Mouse (Mus musculus) erythroblast, adult 5-6 weeks (primary cell): ENCODE results near the gene Lman2l. TPM values are rescaled to one million over a fixed set of nuclear protein-coding genes. Genes with fewer than 3 reads are reported as not detected.

Source experiments
- ATAC-seq: replicated peaks from 2 replicates; pipeline ENCODE4 v1.8.0; 2016; ENCODE audit warnings: moderate number of reproducible peaks, mild to moderate bottlenecking, moderate TSS enrichment, inconsistent platforms; ENCODE audit not compliant: poor library complexity, low FRiP score, severe bottlenecking
- total RNA-seq, 2 experiments: library from RNA; stranded (forward) in 1 of 2; stranded (reverse) in 1 of 2; fragments of 150-400 nt in 1 of 2; fragments of 200-764, 138-1000 nt in 1 of 2; gene quantifications; 2 replicates each; pipeline versions ENCODE4 v1.2.3 to v1.2.4; 2015 to 2017; ENCODE audit warnings: low replicate concordance in 2 of 2

The Lman2l gene
- total RNA-seq, 2 experiments from 2014 or later = 1.7 to 6.9 TPM

GRCm38 (mm10) chr1:36371934-36372845 is 72.9 kb downstream of the Lman2l start, which contains the start of gene Fer1l5:
Fer1l5 (plus strand) TSS chr1:36372291.
- no peak for ATAC-seq

GRCm38 (mm10) chr1:36370918-36371317 is 74.2 kb downstream of the Lman2l start:
- no peak for ATAC-seq

Other genes starting within 250 kb of the Lman2l start
- 17.5 and 18.6 TPM in 2 replicates for gene Uggt1, start 200.6 kb downstream of the Lman2l start, total RNA-seq (2015; ENCODE audit: low replicate concordance)
- gene Uggt1, start 200.6 kb downstream of the Lman2l start, total RNA-seq (2017; ENCODE audit: low replicate concordance) = 23.0 and 42.7 TPM in 2 replicates
- 8.6 and 14.2 TPM in 2 replicates for gene Neurl3, start 170.6 kb downstream of the Lman2l start, total RNA-seq (2015; ENCODE audit: low replicate concordance)
- gene Neurl3, start 170.6 kb downstream of the Lman2l start, total RNA-seq (2017; ENCODE audit: low replicate concordance) = 8.0 and 9.1 TPM in 2 replicates
- 2.3 and 5.6 TPM in 2 replicates for gene Arid5a, start 137.5 kb downstream of the Lman2l start, total RNA-seq (2015; ENCODE audit: low replicate concordance)
- 2.6 and 3.2 TPM in 2 replicates for gene Arid5a, start 137.5 kb downstream of the Lman2l start, total RNA-seq (2017; ENCODE audit: low replicate concordance)
- gene Kansl3, start 76.1 kb downstream of the Lman2l start, total RNA-seq (2015; ENCODE audit: low replicate concordance) = 1.9 and 4.6 TPM in 2 replicates
- gene Kansl3, start 76.1 kb downstream of the Lman2l start, total RNA-seq (2017; ENCODE audit: low replicate concordance) = 10.1 and 13.5 TPM in 2 replicates
- not detected in 2 replicates for gene Fer1l5, start 73.0 kb downstream of the Lman2l start, total RNA-seq (2015; ENCODE audit: low replicate concordance)
- gene Fer1l5, start 73.0 kb downstream of the Lman2l start, total RNA-seq (2017; ENCODE audit: low replicate concordance) = not detected in 2 replicates
- 1.5 and 2.3 TPM in 2 replicates for gene Cnnm4, start 26.3 kb upstream of the Lman2l start, total RNA-seq (2015; ENCODE audit: low replicate concordance)
- 1.5 and 3.2 TPM in 2 replicates for gene Cnnm4, start 26.3 kb upstream of the Lman2l start, total RNA-seq (2017; ENCODE audit: low replicate concordance)
- 7.9 and 8.8 TPM in 2 replicates for gene Cnnm3, start 66.6 kb upstream of the Lman2l start, total RNA-seq (2015; ENCODE audit: low replicate concordance)
- 5.7 and 7.4 TPM in 2 replicates for gene Cnnm3, start 66.6 kb upstream of the Lman2l start, total RNA-seq (2017; ENCODE audit: low replicate concordance)
- gene Ankrd23, start 91.6 kb upstream of the Lman2l start, total RNA-seq (2015; ENCODE audit: low replicate concordance) = 3.3 TPM in 1 of 2 replicates, not detected in the other
- gene Ankrd23, start 91.6 kb upstream of the Lman2l start, total RNA-seq (2017; ENCODE audit: low replicate concordance) = 1.0 and 1.4 TPM in 2 replicates
- gene Gm42417, start 94.2 kb upstream of the Lman2l start, total RNA-seq (2015; ENCODE audit: low replicate concordance) = not detected in 2 replicates
- gene Gm42417, start 94.2 kb upstream of the Lman2l start, total RNA-seq (2017; ENCODE audit: low replicate concordance) = not detected in 2 replicates
- gene Ankrd39, start 102.2 kb upstream of the Lman2l start, total RNA-seq (2015; ENCODE audit: low replicate concordance) = 0.42 TPM in 1 of 2 replicates, not detected in the other
- gene Ankrd39, start 102.2 kb upstream of the Lman2l start, total RNA-seq (2017; ENCODE audit: low replicate concordance) = 0.56 and 1.2 TPM in 2 replicates
- gene Sema4c, start 113.1 kb upstream of the Lman2l start, total RNA-seq (2015; ENCODE audit: low replicate concordance) = not detected in 2 replicates
- 0.56 and 0.60 TPM in 2 replicates for gene Sema4c, start 113.1 kb upstream of the Lman2l start, total RNA-seq (2017; ENCODE audit: low replicate concordance)
- not detected in 2 replicates for gene Fam178b, start 237.9 kb upstream of the Lman2l start, total RNA-seq (2015; ENCODE audit: low replicate concordance)
- not detected in 2 replicates for gene Fam178b, start 237.9 kb upstream of the Lman2l start, total RNA-seq (2017; ENCODE audit: low replicate concordance)
- 131 and 231 TPM in 2 replicates for gene Cox5b, start 246.2 kb upstream of the Lman2l start, total RNA-seq (2015; ENCODE audit: low replicate concordance)
- gene Cox5b, start 246.2 kb upstream of the Lman2l start, total RNA-seq (2017; ENCODE audit: low replicate concordance) = 82.2 and 158 TPM in 2 replicates